Mouse (Mus musculus) lung, adult 2 months (tissue): Measurements from ENCODE around the gene Lrrn1.

Experiments
- CTCF ChIP-seq: fragments of 200-500 bp; IDR thresholded peaks from 2 replicates; pipeline ENCODE4 v1.5.1; 2011; ENCODE audit warnings: mild to moderate bottlenecking, low read length, control low read depth; ENCODE audit not compliant: insufficient read depth
- POLR2A ChIP-seq: fragments of 200-500 bp; IDR thresholded peaks from 2 replicates; pipeline ENCODE4 v1.6.1; 2011; ENCODE audit warnings: low read depth, mild to moderate bottlenecking, control low read depth, low read length, borderline replicate concordance; ENCODE audit errors: extremely low read depth

GRCm38 (mm10) chr6:107528877-107529864 is at the start of gene Lrrn1:
- TF ChIP-seq POLR2A: no peak
- TF ChIP-seq CTCF: no peak
